Mouse (Mus musculus): Measurements from ENCODE around the gene Samhd1. TPM values are rescaled to one million over a fixed set of nuclear protein-coding genes. Genes with fewer than 3 reads are reported as not detected.

Samhd1 gene
- polyA plus RNA-seq, 1 experiment from 2014 or later = 11.1 TPM

- no peaks in the 10 kb centered on the region for H3K9me3 ChIP-seq (ENCODE audit: control insufficient read depth, low read length)
- H3K4me2 ChIP-seq (ENCODE audit: low read length) = peak overlapping the region; percentile 96
- no peak for ATAC-seq
- no peaks in the 10 kb centered on the region for H3K27me3 ChIP-seq (replicated peaks; ENCODE audit: control insufficient read depth, insufficient read depth, low read length)
- WGBS = 51% methylated on average over 9 of the region's 9 CpGs
- H3K36me3 ChIP-seq (ENCODE audit: control insufficient read depth, insufficient read depth, low read length) = 0 out of 2 replicates have a peak, but pooled peaks cover 2% of the 10 kb centered on the region
- peak overlapping the region; percentile 40; the same call in 1 of the 2 replicates for H3K27ac ChIP-seq (ENCODE audit: low read depth, low read length)
- H3K4me1 ChIP-seq (ENCODE audit: control insufficient read depth, insufficient read depth, low read depth, low read length) = peaks cover 74% of the 10 kb centered on the region
- H3K9ac ChIP-seq (ENCODE audit: low read depth, low read length) = no peak overlapping the region
- peak overlapping the region; percentile 10; the same call in 1 of the 2 replicates for H3K4me3 ChIP-seq (ENCODE audit: low read length)
These were observed 60.8 kb downstream of the Samhd1 start for GRCm38 (mm10) chr2:157074186-157074724.

DNA sequence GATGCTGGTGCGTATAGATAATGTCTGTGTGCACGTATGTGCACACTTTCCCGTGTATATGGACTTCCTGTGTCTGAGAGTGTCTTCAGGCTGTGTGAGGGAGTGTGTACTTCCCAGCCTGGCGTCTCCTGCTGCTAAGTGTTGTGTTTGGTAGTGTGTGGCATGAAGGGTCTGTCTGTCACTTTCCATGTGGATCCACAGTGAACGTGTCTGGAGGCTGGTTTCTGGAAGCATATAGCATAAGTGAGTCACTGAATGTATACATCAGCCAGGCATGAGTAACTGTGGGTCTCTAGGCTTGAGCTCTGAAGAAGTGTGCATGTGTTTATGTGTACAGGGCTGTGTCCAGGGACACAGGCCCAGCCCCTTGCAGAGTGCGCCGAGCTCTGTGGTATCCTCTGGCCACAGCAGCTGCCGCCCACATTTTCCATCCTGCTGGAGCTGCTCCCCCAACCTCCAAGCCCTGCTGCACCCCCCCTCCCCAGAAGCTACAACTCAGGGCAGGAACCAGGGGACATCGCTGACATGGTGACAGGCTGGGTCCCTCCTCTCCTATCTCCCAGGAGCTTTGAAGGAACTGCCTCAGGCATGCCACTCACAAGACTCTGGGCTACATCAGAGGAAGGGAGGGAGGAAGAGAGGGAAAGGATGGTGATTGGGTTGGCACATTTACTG, 61.5 kb downstream of the Samhd1 start:
- no peak overlapping the region for H3K4me2 ChIP-seq (ENCODE audit: low read length)

GRCm38 (mm10) chr2:157072316-157072990, 62.6 kb downstream of the Samhd1 start:
- no peak overlapping the region for H3K4me2 ChIP-seq (ENCODE audit: low read length)
- H3K27ac ChIP-seq (ENCODE audit: low read depth, low read length) = no peak overlapping the region
- H3K36me3 ChIP-seq (ENCODE audit: control insufficient read depth, insufficient read depth, low read length) = 0 out of 2 replicates have a peak, but pooled peaks cover 2% of the 10 kb centered on the region
- no peaks in the 10 kb centered on the region for H3K27me3 ChIP-seq (replicated peaks; ENCODE audit: control insufficient read depth, insufficient read depth, low read length)
- ATAC-seq = no peak
- no peaks in the 10 kb centered on the region for H3K9me3 ChIP-seq (ENCODE audit: control insufficient read depth, low read length)
- peaks cover 87% of the 10 kb centered on the region for H3K4me1 ChIP-seq (ENCODE audit: control insufficient read depth, insufficient read depth, low read depth, low read length)
- H3K9ac ChIP-seq (ENCODE audit: low read depth, low read length) = no peak overlapping the region
- no peak overlapping the region for H3K4me3 ChIP-seq (ENCODE audit: low read length)
- 66% methylated on average over 9 of the region's 9 CpGs for WGBS

More for the DNA sequence above, 61.5 kb downstream of the Samhd1 start:
- Histone ChIP-seq H3K36me3 (ENCODE audit: control insufficient read depth, insufficient read depth, low read length) (0 out of 2 replicates have a peak, but pooled peaks cover 2% of the 10 kb centered on the region), H3K27me3 (replicated peaks; ENCODE audit: control insufficient read depth, insufficient read depth, low read length) (no peaks in the 10 kb centered on the region), H3K9ac (ENCODE audit: low read depth, low read length) (no peak overlapping the region), H3K4me3 (ENCODE audit: low read length) (no peak overlapping the region), H3K27ac (ENCODE audit: low read depth, low read length) (no peak overlapping the region), H3K9me3 (ENCODE audit: control insufficient read depth, low read length) (no peaks in the 10 kb centered on the region), H3K4me1 (ENCODE audit: control insufficient read depth, insufficient read depth, low read depth, low read length) (peaks cover 82% of the 10 kb centered on the region)
- ATAC-seq = no peak
- WGBS = 66% methylated on average over 9 of the region's 9 CpGs

GRCm38 (mm10) chr2:157071556-157071955, 63.5 kb downstream of the Samhd1 start:
- Histone ChIP-seq H3K27ac (ENCODE audit: low read depth, low read length) (peak overlapping the region; percentile 46; the same call in 1 of the 2 replicates), H3K36me3 (ENCODE audit: control insufficient read depth, insufficient read depth, low read length) (0 out of 2 replicates have a peak, but pooled peaks cover 2% of the 10 kb centered on the region), H3K4me3 (ENCODE audit: low read length) (no peak overlapping the region), H3K27me3 (replicated peaks; ENCODE audit: control insufficient read depth, insufficient read depth, low read length) (no peaks in the 10 kb centered on the region), H3K9me3 (ENCODE audit: control insufficient read depth, low read length) (no peaks in the 10 kb centered on the region), H3K4me2 (ENCODE audit: low read length) (no peak overlapping the region), H3K9ac (ENCODE audit: low read depth, low read length) (peak overlapping the region; percentile 13; the same call in 1 of the 2 replicates), H3K4me1 (ENCODE audit: control insufficient read depth, insufficient read depth, low read depth, low read length) (peaks cover 82% of the 10 kb centered on the region)
- 37% methylated on average over 2 of the region's 2 CpGs for WGBS
- ATAC-seq = no peak

GRCm38 (mm10) chr2:157070365-157070764, 64.7 kb downstream of the Samhd1 start:
- peak overlapping the region; percentile 41; the same call in 1 of the 2 replicates for H3K9ac ChIP-seq (ENCODE audit: low read depth, low read length)
- WGBS = 27% methylated on average over 9 of the region's 9 CpGs
- no peaks in the 10 kb centered on the region for H3K9me3 ChIP-seq (ENCODE audit: control insufficient read depth, low read length)
- H3K27ac ChIP-seq (ENCODE audit: low read depth, low read length) = peak overlapping the region; percentile 76
- 0 out of 2 replicates have a peak, but pooled peaks cover 2% of the 10 kb centered on the region for H3K36me3 ChIP-seq (ENCODE audit: control insufficient read depth, insufficient read depth, low read length)
- no peaks in the 10 kb centered on the region for H3K27me3 ChIP-seq (replicated peaks; ENCODE audit: control insufficient read depth, insufficient read depth, low read length)
- H3K4me2 ChIP-seq (ENCODE audit: low read length) = peak overlapping the region; percentile 5
- ATAC-seq = peak; percentile 53
- peaks cover 75% of the 10 kb centered on the region for H3K4me1 ChIP-seq (ENCODE audit: control insufficient read depth, insufficient read depth, low read depth, low read length)
- no peak overlapping the region for H3K4me3 ChIP-seq (ENCODE audit: low read length)

DNA sequence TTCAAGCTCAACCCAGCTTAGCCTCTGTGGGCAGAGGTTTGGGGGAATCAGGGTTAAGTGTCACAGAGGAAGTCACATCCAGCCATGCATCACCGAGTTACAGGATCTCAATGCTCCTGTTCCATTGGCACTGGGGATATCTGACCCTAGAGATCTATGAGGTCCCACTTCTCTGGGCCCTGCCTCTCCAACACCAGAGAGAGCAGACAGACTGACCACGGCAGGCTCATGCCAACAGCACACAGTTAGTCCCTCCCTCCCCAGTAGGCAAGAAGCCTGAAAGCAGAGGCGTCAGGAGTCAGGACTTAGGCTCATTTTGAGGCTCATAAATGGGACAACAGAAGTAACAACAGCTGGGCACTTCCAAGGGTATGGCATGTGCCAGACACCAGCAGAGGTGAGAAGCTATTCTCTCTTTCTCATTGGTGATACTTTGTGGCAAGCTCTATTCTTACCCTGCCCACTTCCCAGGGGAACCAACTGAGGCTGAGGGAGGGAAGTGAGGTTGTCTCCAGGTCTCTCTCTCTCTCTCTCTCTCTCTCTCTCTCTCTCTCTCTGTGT, 65.2 kb downstream of the Samhd1 start:
- WGBS = 37% methylated on average over 3 of the region's 3 CpGs
- Histone ChIP-seq H3K9ac (ENCODE audit: low read depth, low read length) (no peak overlapping the region; the same call in 1 of the 2 replicates), H3K4me1 (ENCODE audit: control insufficient read depth, insufficient read depth, low read depth, low read length) (peaks cover 75% of the 10 kb centered on the region), H3K4me3 (ENCODE audit: low read length) (no peak overlapping the region), H3K9me3 (ENCODE audit: control insufficient read depth, low read length) (no peaks in the 10 kb centered on the region), H3K27me3 (replicated peaks; ENCODE audit: control insufficient read depth, insufficient read depth, low read length) (no peaks in the 10 kb centered on the region), H3K4me2 (ENCODE audit: low read length) (peak overlapping the region; percentile 14), H3K36me3 (ENCODE audit: control insufficient read depth, insufficient read depth, low read length) (0 out of 2 replicates have a peak, but pooled peaks cover 2% of the 10 kb centered on the region), H3K27ac (ENCODE audit: low read depth, low read length) (peak overlapping the region; percentile 76)
- no peak for ATAC-seq

DNA sequence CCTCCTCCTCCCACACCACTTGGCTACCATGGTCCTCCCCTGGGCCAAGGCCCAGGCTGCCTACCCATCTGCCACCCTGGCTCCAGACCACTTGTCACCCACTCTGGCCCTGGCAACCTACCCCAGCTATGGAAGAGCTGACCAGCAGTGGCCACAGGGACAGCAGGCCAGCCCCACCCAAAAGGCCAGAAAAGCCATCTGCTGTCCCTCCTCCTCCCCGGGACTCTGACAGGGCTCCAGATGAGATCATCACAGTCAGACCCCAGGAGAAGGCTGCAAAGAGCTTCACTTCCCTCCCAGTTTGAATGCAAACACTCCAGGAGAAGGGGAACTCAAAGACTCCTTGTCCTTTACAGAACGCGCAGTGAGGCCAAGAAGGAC, 65.7 kb downstream of the Samhd1 start:
- Histone ChIP-seq H3K36me3 (ENCODE audit: control insufficient read depth, insufficient read depth, low read length) (0 out of 2 replicates have a peak, but pooled peaks cover 2% of the 10 kb centered on the region), H3K4me2 (ENCODE audit: low read length) (peak overlapping the region; percentile 14; the same call in 1 of the 2 replicates), H3K9ac (ENCODE audit: low read depth, low read length) (peak overlapping the region; percentile 10; the same call in 1 of the 2 replicates), H3K9me3 (ENCODE audit: control insufficient read depth, low read length) (no peaks in the 10 kb centered on the region), H3K4me1 (ENCODE audit: control insufficient read depth, insufficient read depth, low read depth, low read length) (peaks cover 75% of the 10 kb centered on the region), H3K27ac (ENCODE audit: low read depth, low read length) (peak overlapping the region; percentile 76), H3K4me3 (ENCODE audit: low read length) (no peak overlapping the region), H3K27me3 (replicated peaks; ENCODE audit: control insufficient read depth, insufficient read depth, low read length) (no peaks in the 10 kb centered on the region)
- 44% methylated on average over 3 of the region's 3 CpGs for WGBS
- peak; percentile 47; the same call in 1 of the 2 replicates for ATAC-seq

DNA sequence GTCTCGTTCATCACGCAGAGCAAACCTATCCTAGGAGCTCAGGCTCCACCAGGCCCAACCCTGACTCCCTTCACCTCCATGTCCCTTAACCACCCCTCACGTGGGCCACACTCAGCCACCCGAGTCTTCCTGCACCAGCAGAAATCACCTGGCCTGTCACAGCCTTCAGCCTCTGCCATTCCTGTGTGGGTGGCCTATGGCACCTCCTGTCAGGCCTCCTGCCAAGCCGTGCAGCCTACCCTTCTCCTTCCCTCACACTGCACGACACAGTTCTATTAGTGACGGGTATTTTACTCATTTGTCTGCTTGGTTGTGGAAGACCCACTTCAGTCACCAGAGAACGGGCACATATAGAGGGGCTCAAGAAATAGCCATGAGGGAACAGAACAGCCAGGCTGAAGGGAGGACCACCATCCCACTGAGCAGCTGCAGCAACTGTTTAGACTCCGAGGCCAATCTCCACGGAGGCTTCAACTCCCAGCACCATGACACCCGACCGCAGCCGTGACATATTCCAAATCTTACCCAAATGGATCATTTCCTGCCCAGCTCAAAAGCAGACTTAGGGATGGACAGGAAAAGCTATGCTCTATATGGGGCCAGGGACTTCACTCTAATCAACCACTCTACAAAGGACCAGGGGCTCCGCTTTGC, 66.2 kb downstream of the Samhd1 start:
- Histone ChIP-seq H3K36me3 (ENCODE audit: control insufficient read depth, insufficient read depth, low read length) (0 out of 2 replicates have a peak, but pooled peaks cover 2% of the 10 kb centered on the region), H3K4me1 (ENCODE audit: control insufficient read depth, insufficient read depth, low read depth, low read length) (peaks cover 76% of the 10 kb centered on the region), H3K4me3 (ENCODE audit: low read length) (no peak overlapping the region), H3K4me2 (ENCODE audit: low read length) (no peak overlapping the region; the same call in 1 of the 2 replicates), H3K27me3 (replicated peaks; ENCODE audit: control insufficient read depth, insufficient read depth, low read length) (no peaks in the 10 kb centered on the region), H3K9me3 (ENCODE audit: control insufficient read depth, low read length) (no peaks in the 10 kb centered on the region), H3K27ac (ENCODE audit: low read depth, low read length) (peak overlapping the region; percentile 76), H3K9ac (ENCODE audit: low read depth, low read length) (peak overlapping the region; percentile 4; the same call in 1 of the 2 replicates)
- 46% methylated on average over 14 of the region's 14 CpGs for WGBS
- ATAC-seq = no peak; the same call in 1 of the 2 replicates
